Mouse (Mus musculus) NIH3T3 (cell line): ENCODE data around the gene A930033H14Rik.

ENCODE experiments used
- DNase-seq: peaks from one replicate; pipeline ENCODE4 v3.0.0-alpha.2; 2012; ENCODE audit warnings: low read depth

A930033H14Rik gene

DNA sequence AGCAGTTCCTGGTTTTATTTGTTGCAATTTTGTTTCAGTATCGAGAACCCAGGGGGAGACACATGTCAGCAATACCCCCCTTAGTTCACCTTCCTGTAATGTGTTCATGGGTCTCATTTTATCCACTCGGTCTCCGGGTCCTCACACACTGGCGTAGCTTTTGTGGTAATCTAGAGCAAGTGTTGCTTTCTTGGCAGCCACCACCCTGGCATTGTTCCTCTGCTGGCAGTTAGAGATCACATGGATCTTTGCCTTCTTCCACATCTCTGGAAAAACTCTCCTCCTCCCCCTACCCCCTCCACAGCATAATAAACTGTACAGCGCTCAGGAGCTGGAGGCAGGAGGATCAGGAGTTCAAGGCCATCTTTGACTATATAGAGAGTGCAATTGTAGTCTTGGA lies 20.6 kb downstream of the A930033H14Rik start:
- peak; percentile 15 for DNase-seq

DNA sequence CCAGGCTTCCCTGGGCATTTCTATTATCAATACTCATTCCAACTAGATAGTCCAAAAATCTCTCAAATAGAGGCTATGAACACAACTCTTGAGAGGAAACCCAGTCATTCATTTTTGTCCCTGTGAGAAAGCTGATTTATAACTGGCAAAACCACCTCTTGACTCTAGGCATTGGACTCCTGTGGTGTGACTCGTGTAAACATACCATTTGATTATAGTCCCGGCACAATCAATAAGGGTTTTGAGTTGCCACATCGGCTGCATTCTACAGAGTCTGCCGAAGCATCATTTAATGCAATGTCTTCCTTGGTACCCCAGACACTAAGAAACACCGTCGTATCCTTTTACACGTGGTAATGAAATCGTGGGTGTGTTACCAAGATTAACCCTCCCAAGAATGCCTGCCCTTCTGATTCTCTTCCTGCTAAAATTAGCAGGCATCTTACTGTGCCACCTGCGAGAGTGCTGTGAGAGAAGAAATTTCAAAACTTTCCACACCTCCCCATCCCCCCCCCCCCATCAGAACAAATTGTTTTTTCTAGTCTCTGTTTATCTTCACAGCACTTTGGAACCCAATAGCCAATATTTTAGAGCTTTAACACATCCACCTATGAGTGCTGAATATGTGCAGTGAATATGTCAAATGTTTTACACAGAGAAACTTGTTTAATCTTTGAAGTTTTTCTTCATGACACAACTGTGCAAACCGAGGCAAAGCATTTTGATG lies 22.3 kb downstream of the A930033H14Rik start:
- DNase-seq = no peak

DNA sequence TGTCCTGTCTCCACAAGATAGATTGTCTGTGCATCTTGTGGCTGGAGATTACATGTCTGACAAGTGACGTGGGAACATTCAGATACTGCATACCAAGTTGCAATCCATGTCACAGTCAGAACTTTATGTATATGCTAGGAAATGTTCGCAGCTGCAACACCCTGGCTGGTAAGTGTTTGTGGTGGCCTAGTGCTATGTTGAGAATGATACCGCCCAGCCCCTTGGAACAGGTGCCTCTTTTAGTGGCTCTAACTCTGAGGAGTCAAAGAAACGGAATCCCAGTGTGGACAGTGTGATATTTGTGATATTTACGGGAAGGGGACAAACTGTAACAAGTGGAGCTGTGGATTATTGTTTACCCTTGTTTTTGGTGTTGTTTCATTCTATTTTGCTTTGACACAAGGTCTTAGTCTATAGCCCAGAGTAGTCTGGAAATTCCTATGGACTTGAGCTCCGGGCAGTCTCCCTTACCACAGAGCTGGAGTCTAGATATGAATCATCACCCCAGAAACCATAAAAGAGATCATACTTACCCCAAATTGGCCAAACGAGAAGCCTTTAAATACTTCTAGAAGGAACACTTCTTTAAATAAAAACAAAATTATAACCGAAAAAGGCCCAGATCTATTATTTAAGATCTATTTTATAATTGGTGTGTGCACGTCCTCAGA lies 25.0 kb downstream of the A930033H14Rik start:
- no peak for DNase-seq

DNA sequence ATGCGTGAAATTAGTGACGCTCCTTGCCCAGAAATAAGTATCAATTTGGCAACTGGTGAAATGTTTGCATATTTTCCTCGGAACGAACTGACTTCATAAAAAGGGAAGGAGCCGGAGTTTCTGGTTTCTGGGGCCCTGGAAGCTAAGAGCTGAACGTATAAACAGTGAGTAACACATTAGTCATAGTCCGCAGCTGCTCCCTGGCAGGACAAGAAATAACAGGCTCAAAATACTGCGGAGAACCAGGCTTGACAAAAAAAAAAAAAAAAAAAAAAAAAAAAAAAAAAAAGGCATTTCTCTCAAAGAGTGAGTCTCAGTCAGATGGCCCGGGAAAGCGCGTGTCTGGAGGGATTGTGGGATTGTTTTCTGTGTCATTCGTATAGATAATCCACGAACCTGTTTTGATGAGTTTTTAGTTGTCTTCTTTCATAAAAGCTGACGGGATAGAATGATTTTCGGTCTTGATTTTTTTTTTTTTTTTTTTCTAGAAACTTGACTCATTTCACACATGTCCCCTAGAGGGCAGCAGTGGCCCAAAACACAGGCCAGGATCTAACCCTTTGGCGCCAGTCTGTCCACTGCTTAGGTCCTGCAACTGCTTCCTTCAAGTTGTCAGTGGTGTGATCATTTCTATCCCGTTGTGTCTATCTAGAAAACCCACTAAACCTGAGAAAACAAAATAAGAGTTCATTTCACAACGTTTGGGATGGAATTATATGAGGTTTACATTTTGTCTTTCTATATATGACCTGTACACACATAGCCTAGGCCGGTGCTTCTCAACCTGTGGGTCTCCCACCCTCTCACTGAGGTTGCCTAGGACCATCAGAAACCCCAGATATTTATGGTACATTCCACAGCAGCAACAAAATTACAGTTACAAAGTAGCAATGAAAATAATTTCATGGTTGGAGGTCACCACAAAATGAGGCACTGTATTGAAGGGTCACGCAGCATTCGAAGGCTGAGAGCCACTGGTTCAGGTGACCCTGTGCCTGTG lies 26.7 kb downstream of the A930033H14Rik start:
- DNase-seq = peak; percentile 94

- peak; percentile 85 for DNase-seq
Measured at GRCm38 (mm10) chr10:69185431-69185830, 27.5 kb downstream of the A930033H14Rik start.

GRCm38 (mm10) chr10:69184903-69185302 lies 28.0 kb downstream of the A930033H14Rik start:
- DNase-seq = no peak

GRCm38 (mm10) chr10:69180997-69181396 lies 31.9 kb downstream of the A930033H14Rik start:
- peak; percentile 78 for DNase-seq

DNA sequence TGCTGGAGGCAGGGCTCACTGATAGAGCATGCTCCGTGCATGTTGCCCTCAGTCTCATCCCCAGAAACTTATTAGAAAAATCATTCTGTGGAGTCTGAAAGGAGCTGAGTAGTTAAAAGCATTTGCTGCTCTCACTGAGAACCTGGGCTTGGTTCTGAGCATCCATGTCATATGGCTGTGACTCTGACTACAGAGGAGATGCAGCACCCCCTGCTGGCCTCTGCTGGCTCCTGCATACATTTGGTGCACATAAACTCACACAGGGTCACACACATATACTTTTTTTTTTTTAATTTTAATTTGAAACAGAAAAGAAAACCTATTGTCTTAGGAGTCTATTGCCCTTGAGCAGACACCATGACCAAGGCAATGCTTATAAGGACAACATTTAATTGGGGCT lies 33.6 kb downstream of the A930033H14Rik start:
- DNase-seq = no peak

DNA sequence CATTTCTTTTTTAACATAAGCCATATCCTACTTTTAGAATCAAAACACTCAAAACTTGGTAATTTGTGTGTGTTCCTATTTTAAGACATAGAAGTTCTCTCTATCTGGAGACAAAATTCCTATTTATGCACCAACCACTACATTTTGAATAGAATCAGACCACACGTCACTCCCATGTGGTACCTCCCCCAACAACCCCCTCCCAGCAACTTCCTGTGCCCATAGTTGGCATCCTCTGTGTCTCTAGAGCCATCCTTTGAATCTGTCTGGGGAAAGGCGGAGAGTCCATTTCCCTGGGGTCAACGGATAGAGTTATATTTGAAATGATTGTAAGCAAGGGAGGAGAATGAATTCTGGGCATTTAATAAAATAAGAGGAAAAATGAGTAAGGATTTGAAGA lies 36.8 kb downstream of the A930033H14Rik start:
- no peak for DNase-seq

DNA sequence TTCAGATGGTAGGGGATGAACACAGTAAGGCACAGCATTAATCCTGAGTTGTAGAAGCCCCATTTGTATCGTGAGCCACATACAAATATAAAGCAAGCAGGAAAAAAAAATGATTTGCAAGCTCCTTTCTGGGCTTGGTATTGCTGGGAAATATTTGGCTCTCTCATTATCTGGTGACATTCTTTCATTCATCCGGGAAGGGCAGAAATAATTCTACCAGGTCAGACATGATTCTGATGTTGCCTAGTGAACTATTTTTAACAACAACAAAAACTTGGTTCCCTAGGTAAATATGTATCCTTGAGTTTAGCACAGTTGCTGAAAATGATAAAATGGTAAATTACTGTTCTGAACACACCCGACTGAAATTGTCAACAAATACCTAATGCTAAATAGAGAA lies 40.5 kb downstream of the A930033H14Rik start:
- DNase-seq = no peak

- DNase-seq = no peak
Measured at GRCm38 (mm10) chr10:69166514-69166913, 46.4 kb downstream of the A930033H14Rik start.

- DNase-seq = no peak
Measured at GRCm38 (mm10) chr10:69165847-69166246, 47.1 kb downstream of the A930033H14Rik start.

GRCm38 (mm10) chr10:69165125-69165524 lies 47.8 kb downstream of the A930033H14Rik start:
- DNase-seq = peak; percentile 68

DNA sequence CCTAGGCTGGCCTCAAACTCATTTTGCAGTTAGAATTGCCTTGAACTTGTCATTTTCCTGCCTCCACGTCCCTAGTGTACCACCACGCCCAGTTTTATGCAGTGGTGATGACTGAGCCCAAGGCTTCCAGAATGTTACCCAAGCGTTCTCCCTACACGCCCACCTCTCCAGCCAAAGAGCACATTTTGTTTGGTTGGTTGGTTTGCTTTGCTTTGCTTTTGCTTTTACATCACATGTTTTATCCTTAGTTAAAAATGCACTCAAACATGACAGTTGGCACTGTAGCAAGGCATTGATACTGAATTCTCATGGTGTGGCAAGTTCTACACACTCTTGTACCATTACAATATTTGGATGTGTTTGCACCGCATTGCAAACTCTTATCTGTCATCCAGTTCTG lies 49.7 kb downstream of the A930033H14Rik start:
- no peak for DNase-seq

DNA sequence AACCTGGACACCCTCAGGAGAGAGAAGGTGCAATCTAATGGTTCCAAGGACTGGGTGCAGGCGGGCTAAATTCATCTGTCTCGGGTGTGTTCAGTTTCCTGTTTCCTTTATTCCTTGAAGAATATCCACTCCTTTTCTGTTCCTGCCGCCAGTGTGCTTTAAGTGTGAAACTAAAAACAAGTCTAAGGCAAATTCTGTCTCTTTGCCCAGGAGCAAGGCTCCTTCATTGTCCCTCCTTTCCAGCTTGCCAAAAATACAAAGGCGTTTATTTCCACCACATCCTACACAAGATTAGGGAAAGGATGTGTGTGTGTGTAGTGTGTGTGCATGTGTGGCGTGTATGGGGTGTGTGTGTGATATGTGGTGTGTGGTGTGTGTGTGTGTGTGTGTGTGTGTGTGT lies 50.3 kb downstream of the A930033H14Rik start:
- DNase-seq = no peak

DNA sequence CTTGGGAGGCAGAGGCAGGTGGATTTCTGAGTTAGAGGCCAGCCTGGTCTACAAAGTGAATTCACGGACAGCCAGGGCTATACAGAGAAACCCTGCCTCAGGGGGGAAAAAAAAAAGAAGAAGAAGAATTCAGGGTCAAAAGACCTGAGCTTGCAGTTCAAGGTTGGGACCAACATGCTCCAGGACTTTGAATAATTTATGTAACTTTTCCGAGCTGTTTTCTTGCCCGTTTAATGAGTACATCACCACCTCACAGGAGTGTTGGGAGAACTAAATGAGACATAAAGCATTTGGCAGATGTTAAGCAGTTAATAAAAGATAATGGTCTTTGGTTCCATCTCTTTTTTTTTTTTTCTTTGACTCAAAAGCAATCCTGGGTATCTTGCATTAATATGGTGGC lies 51.4 kb downstream of the A930033H14Rik start:
- DNase-seq = no peak

DNA sequence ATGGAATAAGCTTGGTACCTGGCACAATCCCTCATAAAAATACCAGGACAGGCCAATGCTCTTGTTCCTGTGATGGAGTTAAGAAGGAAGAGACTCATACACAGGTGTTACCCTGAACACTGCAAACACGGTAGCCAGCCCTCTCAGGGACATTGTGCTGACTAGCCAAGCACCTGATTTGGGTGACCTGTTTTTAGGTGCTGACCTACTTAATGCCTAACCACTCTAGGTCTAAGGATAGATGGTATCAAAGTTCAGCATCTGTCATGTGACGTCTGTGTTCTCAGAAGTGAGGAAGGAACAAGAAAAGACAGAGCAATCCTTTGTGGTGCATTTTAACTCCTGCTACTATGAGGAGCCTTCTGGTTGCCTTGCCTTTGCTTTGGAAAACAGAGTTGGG lies 52.0 kb downstream of the A930033H14Rik start:
- no peak for DNase-seq
